Mouse (Mus musculus) layer of hippocampus, adult 2 months (tissue): ENCODE measurements at regions not wholly inside any gene's neighbourhood (a gene's known extent, or its start where the extent isn't known, plus 50 kb on each side); places are given as distances from the start of the nearest gene placed in this dataset.

Experiments
- DNase-seq, 2 experiments: peaks; one replicate each; pipeline ENCODE4 v3.0.0; 2022; ENCODE audit warnings: low spot score in 2 of 2
- H3K27ac ChIP-seq: fragments of 200-600 bp; 2 replicates; pipeline ENCODE4 v1.8.1; 2022
- H3K4me3 ChIP-seq: fragments of 200-600 bp; 2 replicates; pipeline ENCODE4 v1.8.1; 2022; ENCODE audit warnings: mild to moderate bottlenecking
- CTCF ChIP-seq: fragments of 200-600 bp; conservative IDR thresholded peaks from 2 replicates; pipeline ENCODE4 v1.8.1; 2022; ENCODE audit warnings: antibody characterized with exemption, mild to moderate bottlenecking, moderate library complexity

DNA sequence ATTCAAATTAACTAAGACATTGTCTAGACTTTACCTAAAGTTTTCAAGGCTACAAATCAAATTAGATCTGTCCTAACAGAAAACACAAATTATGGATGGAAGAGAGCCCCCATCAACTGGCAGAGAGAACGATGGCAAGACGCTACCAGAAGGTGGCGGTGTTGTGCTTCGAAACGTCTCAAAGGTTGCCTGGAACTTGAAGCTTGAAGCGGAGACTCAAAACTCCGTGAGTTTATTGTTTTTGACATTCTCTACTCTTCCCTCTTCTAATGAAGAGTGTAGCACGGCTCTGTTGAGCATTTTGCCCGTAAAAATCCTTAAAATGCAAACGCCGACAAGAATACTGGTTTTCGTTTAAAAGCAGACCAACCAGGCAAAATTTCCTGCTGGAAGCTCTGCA is 62.4 kb upstream of the Daam1 start:
- Histone ChIP-seq H3K27ac (no peak overlapping the region), H3K4me3 (peak overlapping the region; percentile 36)
- DNase-seq = peak; percentile 73 to 89
- peak; percentile 96 for TF ChIP-seq CTCF

DNA sequence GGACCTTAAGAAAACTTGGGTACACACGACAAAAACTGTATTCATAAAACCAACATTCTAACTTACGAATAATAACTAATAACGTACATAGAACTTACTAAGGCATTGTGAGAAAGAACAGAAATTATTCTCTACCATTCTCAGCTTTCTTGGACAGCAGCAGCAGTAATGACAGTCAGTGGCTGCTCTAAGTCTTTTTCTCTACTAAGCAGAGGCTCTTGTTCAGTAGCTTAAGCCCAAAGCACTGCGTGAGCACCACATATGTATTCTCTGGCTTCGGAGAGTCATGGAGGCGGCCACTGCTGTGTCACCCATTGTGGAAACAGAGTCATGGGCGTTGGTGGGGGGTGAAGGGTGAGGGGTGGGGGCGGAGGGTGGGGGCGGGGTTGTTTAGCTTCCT is 62.0 kb upstream of the Daam1 start:
- DNase-seq = no peak
- TF ChIP-seq CTCF = no peak
- Histone ChIP-seq H3K27ac (no peak overlapping the region), H3K4me3 (peak overlapping the region; percentile 36)

DNA sequence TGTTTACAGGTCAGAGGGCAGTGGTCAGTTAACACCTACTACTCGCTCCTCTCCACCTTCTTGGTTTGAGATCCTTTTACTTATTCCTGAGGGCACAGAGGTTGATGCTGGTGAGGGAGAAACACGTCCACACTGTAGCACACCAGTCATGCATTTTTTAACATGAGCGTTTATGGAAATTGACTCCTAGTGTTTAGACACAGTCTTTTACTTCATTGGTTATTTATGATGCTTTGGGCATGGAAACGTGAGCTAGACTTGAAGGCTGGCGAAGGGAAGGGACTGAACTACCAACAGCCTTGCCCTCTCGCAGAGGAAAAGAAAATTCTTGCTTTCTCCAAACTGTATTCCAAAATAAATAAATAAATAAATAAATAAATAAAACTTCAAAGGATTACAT is 61.6 kb upstream of the Daam1 start:
- TF ChIP-seq CTCF = no peak
- Histone ChIP-seq H3K4me3 (no peak overlapping the region), H3K27ac (no peak overlapping the region)
- no peak for DNase-seq

DNA sequence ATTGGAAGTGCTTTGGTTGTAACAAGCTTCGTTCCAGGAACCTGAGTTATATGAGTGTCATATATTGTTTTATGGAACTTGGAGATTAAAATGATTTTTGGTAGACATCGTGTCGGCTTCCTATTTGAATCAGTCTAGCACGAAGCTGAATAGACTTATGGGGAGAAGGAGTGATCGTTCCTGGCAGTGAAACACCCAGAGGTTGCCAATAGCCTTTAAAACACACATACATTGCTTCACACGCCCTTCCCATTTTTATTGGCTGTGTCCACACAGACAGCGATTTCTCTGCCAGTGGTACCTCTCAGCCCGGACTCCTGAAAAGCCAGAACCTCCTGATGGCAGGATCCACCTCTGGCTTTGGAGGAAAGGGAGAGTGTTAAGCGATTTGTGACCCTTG is 57.0 kb upstream of the Daam1 start:
- Histone ChIP-seq H3K27ac (no peak overlapping the region), H3K4me3 (no peak overlapping the region)
- no peak for DNase-seq
- no peak for TF ChIP-seq CTCF

DNA sequence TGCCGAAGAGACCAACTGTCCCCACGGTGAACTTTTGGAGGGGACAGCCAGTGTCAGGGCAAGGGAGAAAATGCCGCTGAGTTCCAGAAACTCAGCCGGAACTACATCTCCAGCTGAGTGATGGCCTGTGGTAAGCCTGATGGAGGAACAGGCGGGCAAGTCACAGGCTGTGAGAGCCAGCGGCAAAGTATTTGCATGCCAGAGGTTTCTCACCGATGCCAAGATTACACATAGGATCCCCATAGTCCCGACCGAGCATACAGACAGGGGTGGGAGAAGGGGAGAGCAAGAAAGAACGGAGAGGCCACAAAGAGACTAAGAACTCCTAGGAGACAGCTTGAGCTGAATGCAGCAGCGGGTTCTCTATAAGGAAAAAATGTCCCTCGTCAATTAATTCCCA is 55.8 kb upstream of the Daam1 start:
- no peak for TF ChIP-seq CTCF
- DNase-seq = no peak
- no peak overlapping the region for H3K4me3 ChIP-seq

DNA sequence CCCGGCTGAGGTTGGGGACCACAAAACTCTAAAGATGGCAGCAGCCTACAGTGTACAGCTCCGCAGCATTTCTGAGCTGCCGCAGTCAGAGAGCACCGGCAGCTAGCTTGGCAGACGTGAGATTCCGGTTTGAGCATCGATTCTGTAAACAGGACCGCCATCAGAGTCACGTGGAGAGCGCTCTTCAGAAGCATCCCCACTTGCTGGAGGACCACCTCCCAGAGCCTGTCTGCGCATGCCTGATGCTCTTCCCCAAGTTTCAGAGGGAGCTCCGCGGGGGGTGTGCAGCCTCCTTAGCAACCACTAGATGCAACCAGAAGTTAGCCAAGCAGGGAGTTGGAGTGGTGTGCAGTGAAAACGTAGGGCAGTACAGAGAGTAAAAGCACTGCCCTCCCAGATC is 52.7 kb upstream of the Daam1 start:
- peak; percentile 39; the same call in 1 of the 2 replicates for TF ChIP-seq CTCF
- DNase-seq = peak; percentile 34 to 59
- Histone ChIP-seq H3K4me3 (peak overlapping the region; percentile 54), H3K27ac (peak overlapping the region; percentile 51; the same call in 1 of the 2 replicates)

More for the DNA sequence above, 55.8 kb upstream of the Daam1 start:
- no peak overlapping the region for H3K27ac ChIP-seq

DNA sequence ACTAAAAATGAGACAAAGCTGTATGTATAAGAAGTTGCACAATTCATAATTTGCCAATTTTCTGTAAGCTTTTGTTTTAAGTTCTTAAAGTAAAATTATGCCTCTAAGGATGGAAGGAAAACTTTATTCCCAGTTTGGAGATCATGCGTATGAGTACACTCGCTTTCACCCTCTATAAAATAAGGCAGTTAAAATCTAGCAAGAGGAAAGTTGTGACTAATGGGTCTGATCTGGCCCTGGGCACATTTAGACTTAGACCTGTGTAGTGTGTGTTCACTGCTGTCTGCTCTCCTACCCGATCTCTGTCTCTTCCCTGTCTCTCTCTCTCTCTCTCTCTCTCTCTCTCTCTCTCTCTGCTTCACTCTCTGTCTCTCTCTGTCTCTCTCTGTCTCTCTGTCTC is 51.9 kb upstream of the Daam1 start:
- TF ChIP-seq CTCF = no peak
- Histone ChIP-seq H3K4me3 (no peak overlapping the region), H3K27ac (no peak overlapping the region)
- no peak for DNase-seq

DNA sequence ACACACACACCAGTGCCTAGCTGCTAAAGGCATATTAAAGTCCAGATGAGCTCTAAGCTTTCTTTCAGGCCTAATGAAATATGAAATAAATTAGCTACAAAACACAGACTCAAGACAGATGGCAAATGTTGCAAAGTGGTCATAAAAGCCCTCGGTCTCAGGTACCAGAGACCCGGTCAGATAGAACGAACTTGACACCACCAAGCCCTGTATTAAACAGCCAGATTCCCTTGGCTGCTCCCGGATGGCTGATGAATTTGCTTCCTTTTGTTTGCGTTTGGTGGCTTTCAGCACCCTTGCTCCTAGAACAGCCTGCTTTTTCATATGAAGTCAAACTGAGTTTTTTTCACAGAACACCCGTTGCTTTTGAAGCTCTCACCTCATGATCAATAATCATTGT is 51.5 kb upstream of the Daam1 start:
- TF ChIP-seq CTCF = no peak

More for the DNA sequence above, 51.5 kb upstream of the Daam1 start:
- Histone ChIP-seq H3K4me3 (no peak overlapping the region), H3K27ac (no peak overlapping the region)
- DNase-seq = no peak
